Mouse (Mus musculus): ENCODE results near the gene Tra2a. TPM values are rescaled to one million over a fixed set of nuclear protein-coding genes. Genes with fewer than 3 reads are reported as not detected.
"Not testable (repeated sequence)": the region's sequence is repeated elsewhere in the genome, so short reads cannot be mapped to it uniquely, and the experiment has no call there.

Tra2a gene
- 142 and 148 TPM in 2 replicates for polyA plus RNA-seq (2016; fragmentation: Nextera tagmentation; extraction: Ambion mirVana)

GRCm38 (mm10) chr6:49263847-49264243, at the start of gene Tra2a:
Gene Tra2a (minus strand): TSS chr6:49264033.
- peak within 1 kb of the TSS; percentile 100 for H3K4me3 ChIP-seq
- H3K4me2 ChIP-seq (replicated peaks), result peak within 1 kb of the TSS; percentile 70
- no peaks in the 10 kb centered on the region for H3K36me3 ChIP-seq
- peak; percentile 94 for ATAC-seq (ENCODE audit: low FRiP score)
- H3K27me3 ChIP-seq, result no peaks in the 10 kb centered on the region
- WGBS, result under 1% methylated on average over 39 of the region's 39 CpGs
- H3K9ac ChIP-seq, result peak within 1 kb of the TSS; percentile 99
- no peaks in the 10 kb centered on the region for H3K9me3 ChIP-seq (replicated peaks)
- H3K4me1 ChIP-seq, result peaks cover 23% of the 10 kb centered on the region
- peak within 1 kb of the TSS; percentile 98 for H3K27ac ChIP-seq

- ATAC-seq (ENCODE audit: low FRiP score), result no peak
- Histone ChIP-seq H3K36me3 (no peaks in the 10 kb centered on the region), H3K4me1 (no peaks in the 10 kb centered on the region), H3K4me3 (no peak overlapping the region), H3K4me2 (replicated peaks) (no peak overlapping the region), H3K27me3 (no peaks in the 10 kb centered on the region), H3K9ac (no peak overlapping the region), H3K9me3 (replicated peaks) (no peaks in the 10 kb centered on the region), H3K27ac (no peak overlapping the region)
Observed at GRCm38 (mm10) chr6:49298286-49298685, 34.5 kb upstream of the Tra2a start.

DNA sequence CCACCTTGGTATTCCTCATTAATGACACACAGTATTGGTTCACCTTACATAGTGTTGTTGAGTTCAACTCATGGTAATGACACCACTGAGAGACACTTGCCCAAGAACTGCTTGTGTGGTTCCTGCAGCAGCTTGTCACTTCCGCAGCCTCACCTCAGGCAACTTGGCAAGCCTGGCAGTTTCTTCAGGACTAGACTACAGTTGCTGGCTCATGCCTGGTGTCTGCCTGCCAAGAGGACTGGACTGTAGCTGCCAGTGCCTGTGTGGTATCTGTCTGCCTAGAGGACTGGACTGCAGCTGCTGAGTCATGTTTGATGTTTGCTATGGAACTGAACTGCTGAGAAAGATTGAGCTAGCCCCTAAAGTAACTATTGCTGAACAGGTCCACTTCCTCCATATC, 18.3 kb upstream of the Tra2a start:
- Histone ChIP-seq H3K9ac (no peak overlapping the region), H3K9me3 (replicated peaks) (no peaks in the 10 kb centered on the region), H3K36me3 (no peaks in the 10 kb centered on the region), H3K4me2 (replicated peaks) (no peak overlapping the region), H3K27me3 (no peaks in the 10 kb centered on the region), H3K4me1 (no peaks in the 10 kb centered on the region), H3K27ac (no peak overlapping the region), H3K4me3 (no peak overlapping the region)
- no peak for ATAC-seq (ENCODE audit: low FRiP score)
- 90% methylated on average over 1 of the region's 1 CpGs for WGBS

DNA sequence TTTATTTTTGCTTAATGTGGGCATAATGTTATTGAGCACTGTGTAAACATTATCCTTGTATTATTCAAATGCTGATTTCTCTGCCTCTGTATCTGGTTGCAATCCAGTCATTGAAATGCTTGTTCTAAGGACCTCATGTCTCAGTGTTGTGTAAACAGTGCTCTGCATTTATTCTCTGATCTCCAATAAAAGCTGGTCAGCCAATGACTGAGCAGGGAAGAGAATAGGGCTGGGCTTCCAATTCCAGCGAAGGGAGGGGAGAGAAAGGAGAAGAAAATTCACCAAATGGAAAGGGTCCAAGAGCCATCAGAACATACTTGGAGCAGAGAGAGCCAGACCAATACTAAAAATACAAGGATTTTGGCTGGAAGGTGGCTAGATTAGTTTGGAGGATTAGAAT, 17.1 kb upstream of the Tra2a start:
- H3K27me3 ChIP-seq, result no peaks in the 10 kb centered on the region
- no peaks in the 10 kb centered on the region for H3K9me3 ChIP-seq (replicated peaks)
- no peaks in the 10 kb centered on the region for H3K36me3 ChIP-seq
- ATAC-seq (ENCODE audit: low FRiP score), result no peak
- no peak overlapping the region for H3K4me3 ChIP-seq
- 36% methylated on average over 1 of the region's 1 CpGs for WGBS
- H3K9ac ChIP-seq, result no peak overlapping the region
- no peak overlapping the region for H3K27ac ChIP-seq
- H3K4me1 ChIP-seq, result no peaks in the 10 kb centered on the region
- H3K4me2 ChIP-seq (replicated peaks), result no peak overlapping the region

GRCm38 (mm10) chr6:49275296-49275695, 11.5 kb upstream of the Tra2a start:
- no peaks in the 10 kb centered on the region for H3K27me3 ChIP-seq
- no peak overlapping the region for H3K4me3 ChIP-seq
- H3K27ac ChIP-seq, result no peak overlapping the region
- H3K9ac ChIP-seq, result no peak overlapping the region
- no peaks in the 10 kb centered on the region for H3K36me3 ChIP-seq
- H3K4me2 ChIP-seq (replicated peaks), result no peak overlapping the region
- H3K9me3 ChIP-seq (replicated peaks), result no peaks in the 10 kb centered on the region
- peaks cover 5% of the 10 kb centered on the region for H3K4me1 ChIP-seq
- 91% methylated on average over 7 of the region's 7 CpGs for WGBS
- no peak for ATAC-seq (ENCODE audit: low FRiP score)

DNA sequence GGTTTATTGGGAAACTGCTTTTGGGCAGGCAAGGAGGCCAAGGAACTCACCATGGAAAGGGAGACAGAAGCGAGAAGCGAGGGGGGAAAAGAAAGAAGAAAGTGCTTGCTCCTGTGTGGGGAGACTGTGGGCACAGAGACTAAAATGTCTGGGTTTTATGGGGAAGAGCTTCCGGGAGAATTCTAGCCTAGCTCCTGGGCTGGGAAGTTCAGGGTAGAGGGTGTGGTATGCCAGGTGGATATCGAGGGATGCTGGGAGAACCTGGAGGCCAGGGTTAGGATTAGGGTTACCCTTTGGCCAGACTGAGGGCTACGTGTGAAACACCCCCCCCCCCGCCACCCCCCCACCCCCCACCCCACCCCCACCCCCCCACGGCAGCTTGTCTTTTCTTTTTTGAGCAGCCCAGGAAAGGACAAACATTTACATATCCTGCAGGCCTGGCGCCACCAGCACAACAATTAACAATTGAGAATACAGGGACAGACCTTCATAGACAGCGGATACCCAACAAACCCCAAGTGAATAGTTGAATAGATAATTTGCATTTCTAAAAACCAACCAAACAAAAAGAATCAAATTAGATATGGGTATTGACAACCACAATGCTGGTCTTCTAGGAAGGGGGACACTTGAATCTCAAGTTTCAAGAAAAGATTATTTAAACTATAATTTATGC, 10.7 kb upstream of the Tra2a start:
- WGBS, result 44% methylated on average over 9 of the region's 9 CpGs
- peak; percentile 50; the same call in 1 of the 2 replicates for ATAC-seq (ENCODE audit: low FRiP score)

DNA sequence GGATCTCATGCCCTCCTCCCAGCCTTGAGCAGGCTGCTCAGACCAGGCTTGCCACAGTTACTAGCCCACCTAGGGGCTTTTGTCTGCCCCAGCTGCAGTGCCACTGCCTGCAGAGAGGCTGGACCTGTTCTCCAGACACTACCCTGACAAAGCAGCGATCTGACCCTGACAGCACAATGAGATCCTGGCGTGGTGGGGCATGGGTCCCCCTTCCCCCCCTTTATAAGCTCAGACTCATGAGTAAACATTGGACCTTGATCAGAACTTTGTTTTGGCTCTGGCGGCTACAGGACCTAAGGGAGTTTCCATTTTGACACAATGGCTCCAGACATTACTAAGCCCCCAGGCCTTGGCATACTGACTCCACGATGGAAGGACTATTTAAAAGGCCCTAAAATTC, 10.1 kb upstream of the Tra2a start:
- Histone ChIP-seq H3K4me1 (peaks cover 5% of the 10 kb centered on the region), H3K27me3 (no peaks in the 10 kb centered on the region), H3K27ac (no peak overlapping the region), H3K9ac (no peak overlapping the region), H3K9me3 (replicated peaks) (no peaks in the 10 kb centered on the region), H3K4me2 (replicated peaks) (no peak overlapping the region), H3K4me3 (no peak overlapping the region), H3K36me3 (no peaks in the 10 kb centered on the region)
- ATAC-seq (ENCODE audit: low FRiP score), result no peak
- 17% methylated on average over 4 of the region's 4 CpGs for WGBS

More for the DNA sequence above, 10.7 kb upstream of the Tra2a start:
- Histone ChIP-seq H3K27me3 (no peaks in the 10 kb centered on the region), H3K36me3 (no peaks in the 10 kb centered on the region), H3K9me3 (replicated peaks) (no peaks in the 10 kb centered on the region), H3K9ac (no peak overlapping the region), H3K4me3 (no peak overlapping the region), H3K4me1 (peaks cover 5% of the 10 kb centered on the region), H3K27ac (no peak overlapping the region), H3K4me2 (replicated peaks) (no peak overlapping the region)

DNA sequence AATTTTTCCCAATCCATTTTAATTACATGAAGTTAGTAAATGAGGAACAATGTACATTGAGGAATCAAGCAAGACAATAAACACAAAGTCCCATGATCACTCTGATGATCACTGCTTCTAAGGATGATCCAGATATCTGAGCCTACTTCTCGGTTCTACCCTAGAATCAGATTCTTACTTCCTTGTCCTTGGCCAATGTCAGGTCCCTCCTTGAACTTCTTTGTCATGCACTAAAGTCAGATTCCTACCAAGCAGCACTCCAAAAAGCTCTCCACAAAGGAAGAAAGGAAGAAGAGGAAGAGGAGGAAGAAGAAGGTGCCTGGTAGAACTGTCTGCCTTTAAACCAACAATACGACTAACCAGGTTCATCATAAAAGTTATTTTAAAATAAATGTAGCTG, 9.0 kb upstream of the Tra2a start:
- Histone ChIP-seq H3K9ac (no peak overlapping the region), H3K4me3 (no peak overlapping the region), H3K36me3 (no peaks in the 10 kb centered on the region), H3K9me3 (replicated peaks) (no peaks in the 10 kb centered on the region), H3K4me2 (replicated peaks) (no peak overlapping the region), H3K27me3 (no peaks in the 10 kb centered on the region), H3K4me1 (peaks cover 5% of the 10 kb centered on the region), H3K27ac (no peak overlapping the region)
- no peak for ATAC-seq (ENCODE audit: low FRiP score)
- WGBS, result 87% methylated on average over 2 of the region's 2 CpGs

DNA sequence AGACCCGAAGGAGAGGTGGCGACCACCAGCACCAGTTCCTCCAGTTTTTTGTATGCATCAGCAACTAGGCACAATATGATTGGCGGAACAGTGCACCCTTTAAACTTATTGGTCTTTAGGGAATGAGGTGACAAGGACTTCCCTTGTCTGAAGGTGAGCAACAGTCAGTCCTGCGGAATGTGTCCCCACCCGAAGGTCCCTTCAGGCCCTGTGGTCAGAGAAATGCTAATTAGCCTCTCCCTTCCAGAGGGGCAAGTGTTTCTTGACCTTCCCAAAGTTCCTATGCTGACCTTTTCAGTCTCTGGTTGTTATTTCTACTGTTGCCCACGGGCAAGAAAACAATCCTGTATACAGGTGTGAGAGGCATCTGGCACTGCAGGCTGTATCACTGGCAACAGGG, 8.0 kb upstream of the Tra2a start:
- 68% methylated on average over 6 of the region's 6 CpGs for WGBS
- H3K9ac ChIP-seq, result no peak overlapping the region
- ATAC-seq (ENCODE audit: low FRiP score), result no peak
- H3K9me3 ChIP-seq (replicated peaks), result no peaks in the 10 kb centered on the region
- H3K4me1 ChIP-seq, result peaks cover 5% of the 10 kb centered on the region
- no peak overlapping the region for H3K4me3 ChIP-seq
- no peaks in the 10 kb centered on the region for H3K27me3 ChIP-seq
- H3K27ac ChIP-seq, result no peak overlapping the region
- H3K36me3 ChIP-seq, result no peaks in the 10 kb centered on the region
- H3K4me2 ChIP-seq (replicated peaks), result no peak overlapping the region

GRCm38 (mm10) chr6:49269923-49270322, 6.1 kb upstream of the Tra2a start:
- Histone ChIP-seq H3K4me1 (peaks cover 5% of the 10 kb centered on the region), H3K36me3 (no peaks in the 10 kb centered on the region), H3K27me3 (no peaks in the 10 kb centered on the region), H3K27ac (no peak overlapping the region), H3K4me2 (replicated peaks) (no peak overlapping the region), H3K4me3 (no peak overlapping the region), H3K9ac (no peak overlapping the region), H3K9me3 (replicated peaks) (no peaks in the 10 kb centered on the region)
- no peak for ATAC-seq (ENCODE audit: low FRiP score)
- 65% methylated on average over 11 of the region's 11 CpGs for WGBS

DNA sequence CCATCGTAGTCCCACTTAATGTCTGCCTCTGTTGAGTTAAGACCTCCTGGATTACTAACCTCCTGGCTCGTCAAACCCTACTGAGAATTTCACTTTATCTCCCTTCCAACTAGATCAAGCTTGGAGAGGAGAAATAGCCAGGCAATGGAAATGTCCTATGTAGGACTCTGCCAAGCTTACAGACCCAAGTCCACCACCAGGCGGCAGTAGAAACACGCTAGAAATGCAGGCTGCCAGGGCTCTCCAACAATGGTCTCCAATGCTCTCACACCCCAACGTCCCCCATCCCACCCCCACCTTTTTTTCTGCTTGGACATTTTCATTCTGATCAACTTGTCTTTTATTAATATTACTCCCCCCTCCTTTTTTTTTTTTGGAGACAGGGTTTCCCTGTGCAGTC, 5.4 kb upstream of the Tra2a start:
- H3K27me3 ChIP-seq, result no peaks in the 10 kb centered on the region
- H3K4me1 ChIP-seq, result peaks cover 5% of the 10 kb centered on the region
- H3K4me3 ChIP-seq, result no peak overlapping the region
- no peak for ATAC-seq (ENCODE audit: low FRiP score)
- H3K9me3 ChIP-seq (replicated peaks), result no peaks in the 10 kb centered on the region
- H3K9ac ChIP-seq, result no peak overlapping the region
- H3K36me3 ChIP-seq, result no peaks in the 10 kb centered on the region
- H3K4me2 ChIP-seq (replicated peaks), result no peak overlapping the region
- 23% methylated on average over 5 of the region's 5 CpGs for WGBS
- no peak overlapping the region for H3K27ac ChIP-seq

- Histone ChIP-seq H3K4me1 (no peaks in the 10 kb centered on the region), H3K9me3 (replicated peaks) (no peaks in the 10 kb centered on the region), H3K27ac (no peak overlapping the region), H3K9ac (no peak overlapping the region), H3K4me3 (no peak overlapping the region), H3K36me3 (no peaks in the 10 kb centered on the region), H3K4me2 (replicated peaks) (no peak overlapping the region), H3K27me3 (no peaks in the 10 kb centered on the region)
- WGBS, result 69% methylated on average over 4 of the region's 4 CpGs
- no peak for ATAC-seq (ENCODE audit: low FRiP score)
Observed at GRCm38 (mm10) chr6:49267686-49268085, 3.9 kb upstream of the Tra2a start.

- peaks cover 17% of the 10 kb centered on the region for H3K4me1 ChIP-seq
- not testable (repeated sequence) for ATAC-seq (ENCODE audit: low FRiP score); H3K9ac ChIP-seq; H3K9me3 ChIP-seq (replicated peaks); H3K27me3 ChIP-seq; H3K4me2 ChIP-seq (replicated peaks); H3K36me3 ChIP-seq; H3K4me3 ChIP-seq; H3K27ac ChIP-seq
- WGBS, result 100% methylated on average over 1 of the region's 1 CpGs
Observed at GRCm38 (mm10) chr6:49265207-49265606, 1.4 kb upstream of the Tra2a start.
